Mouse (Mus musculus): ENCODE results near the gene Gstp2.
"Not testable (repeated sequence)": the region's sequence is repeated elsewhere in the genome, so short reads cannot be mapped to it uniquely, and the experiment has no call there.

The Gstp2 gene

DNA sequence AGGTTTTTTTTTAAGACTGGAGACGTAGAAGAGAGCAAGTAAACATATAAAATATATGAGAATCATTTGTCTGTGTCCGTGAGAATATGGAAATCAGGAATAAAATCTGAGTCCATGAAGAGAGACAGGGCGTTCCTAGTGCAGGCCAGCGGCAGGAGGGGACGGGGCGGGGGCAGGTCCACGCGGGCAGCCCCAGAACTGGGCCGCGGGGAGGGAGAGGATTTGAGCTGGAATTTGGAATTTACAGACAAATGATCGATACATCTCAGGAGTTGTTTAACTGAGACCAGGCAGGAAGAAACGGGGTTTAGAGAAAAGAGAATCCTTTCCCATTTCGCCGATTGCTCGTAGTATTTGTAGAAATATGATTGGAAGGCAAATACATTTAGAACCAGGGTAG, 24.5 kb upstream of the Gstp2 start:
- DNase-seq (ENCODE audit: low read depth): no peak

DNA sequence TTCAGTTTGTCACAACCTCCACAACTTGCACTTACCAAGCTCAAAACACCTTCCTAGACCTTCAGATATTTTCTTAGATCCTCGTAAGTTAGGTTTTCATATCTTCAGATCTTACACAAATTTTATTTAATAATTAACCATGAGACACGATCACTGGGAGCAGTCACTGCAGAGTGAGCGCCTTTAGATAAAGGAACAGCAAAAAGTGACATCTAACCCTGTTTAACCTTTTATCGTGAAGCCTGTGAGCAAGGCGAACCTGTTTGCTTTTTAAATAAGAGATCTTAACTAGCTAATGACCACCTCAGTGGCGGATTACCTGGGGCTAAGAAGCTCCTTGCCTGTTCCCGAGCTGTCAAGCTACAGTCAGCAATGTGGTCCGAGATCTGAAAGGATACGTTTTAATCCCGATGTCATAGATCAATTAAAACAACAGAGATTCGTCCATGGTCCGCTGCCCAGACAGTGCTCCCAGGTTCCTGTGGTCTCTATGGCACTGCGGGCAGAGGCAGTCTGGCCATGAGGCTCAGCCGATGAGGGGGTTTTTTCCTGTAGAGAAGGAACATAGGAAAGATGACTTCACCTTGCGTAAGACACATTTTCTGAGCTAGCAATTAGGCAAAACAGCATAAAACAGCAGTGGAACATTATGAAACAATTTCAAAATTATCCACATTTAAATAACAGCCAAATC, 23.0 kb upstream of the Gstp2 start:
- no peak for DNase-seq (ENCODE audit: low read depth)

DNA sequence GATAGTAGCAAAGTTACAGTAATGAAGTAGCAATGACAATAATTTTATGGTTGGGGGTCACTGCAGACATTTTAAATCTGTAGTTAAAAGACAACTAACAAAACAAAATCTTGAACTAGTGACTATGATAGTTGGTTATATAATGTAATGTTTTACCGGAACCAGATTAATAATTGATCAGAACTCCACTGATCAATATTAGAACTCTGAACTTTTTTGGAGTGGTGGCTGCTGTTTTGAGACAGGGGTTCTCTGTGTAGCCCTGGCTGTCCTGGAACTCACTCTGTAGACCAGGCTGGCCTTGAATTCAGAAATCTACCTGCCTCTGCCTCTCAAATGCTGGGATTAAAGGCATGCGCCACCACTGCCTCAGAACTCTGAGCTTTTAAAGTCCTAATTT, 22.4 kb upstream of the Gstp2 start:
- DNase-seq (ENCODE audit: low read depth): not testable (repeated sequence)

DNA sequence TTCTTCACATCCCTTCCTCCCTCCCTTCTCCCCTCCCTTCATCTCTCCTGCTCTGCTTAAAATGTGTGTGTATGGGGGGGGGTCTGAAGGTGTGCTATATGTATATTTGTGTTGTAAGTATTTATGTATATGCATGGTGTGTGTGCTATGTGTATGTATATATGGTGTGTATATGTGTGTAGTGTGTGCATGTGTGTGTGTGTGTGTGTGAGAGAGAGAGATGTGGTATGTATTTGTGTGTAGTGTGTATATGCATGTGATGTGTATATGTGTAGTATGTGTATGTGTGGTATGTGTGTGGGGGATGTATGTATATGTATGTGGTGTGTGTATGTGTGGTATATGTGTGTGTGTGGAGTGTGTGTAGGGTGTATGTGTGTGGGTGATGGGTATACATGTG, 21.1 kb upstream of the Gstp2 start:
- no peak for DNase-seq (ENCODE audit: low read depth)

DNA sequence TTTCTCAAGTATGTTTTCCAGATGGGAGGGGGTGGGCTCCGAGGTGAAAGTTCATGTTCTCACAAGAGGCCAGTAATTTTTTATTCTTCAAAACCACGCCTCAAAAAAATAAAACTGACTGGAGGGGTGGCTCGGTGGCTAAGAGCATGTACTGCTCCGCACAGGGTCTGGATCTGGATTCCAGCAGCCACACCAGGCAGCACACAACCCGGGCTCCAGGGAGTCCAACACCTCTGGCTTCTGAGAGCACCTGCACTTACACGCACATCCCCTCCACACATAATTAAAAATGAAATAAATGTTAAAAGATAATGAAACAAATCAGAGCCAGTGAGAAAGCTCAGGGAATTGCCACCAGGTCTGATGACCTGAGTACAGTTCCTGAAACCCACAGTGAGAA, 20.5 kb upstream of the Gstp2 start:
- DNase-seq (ENCODE audit: low read depth): no peak

DNA sequence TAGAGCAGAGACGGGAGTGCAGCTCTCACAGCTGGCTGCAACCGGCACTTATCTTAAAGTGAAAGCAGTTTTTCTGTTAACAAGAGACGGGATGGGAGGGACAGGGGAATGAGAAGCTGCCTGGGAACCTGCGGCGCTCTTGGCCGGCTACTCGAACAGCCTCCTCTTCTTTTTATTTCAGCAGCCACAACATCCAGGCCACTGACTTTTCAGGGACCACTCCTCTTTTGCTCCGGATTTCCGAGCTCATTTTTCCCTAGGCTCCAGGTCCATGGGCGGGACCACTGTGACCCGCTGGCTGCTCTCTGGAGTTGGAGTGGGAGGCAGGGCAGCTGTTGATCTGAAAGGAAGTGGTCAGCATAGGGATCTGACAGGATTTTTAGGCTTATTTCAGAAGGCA, 18.7 kb upstream of the Gstp2 start:
- DNase-seq (ENCODE audit: low read depth): not testable (repeated sequence)

DNA sequence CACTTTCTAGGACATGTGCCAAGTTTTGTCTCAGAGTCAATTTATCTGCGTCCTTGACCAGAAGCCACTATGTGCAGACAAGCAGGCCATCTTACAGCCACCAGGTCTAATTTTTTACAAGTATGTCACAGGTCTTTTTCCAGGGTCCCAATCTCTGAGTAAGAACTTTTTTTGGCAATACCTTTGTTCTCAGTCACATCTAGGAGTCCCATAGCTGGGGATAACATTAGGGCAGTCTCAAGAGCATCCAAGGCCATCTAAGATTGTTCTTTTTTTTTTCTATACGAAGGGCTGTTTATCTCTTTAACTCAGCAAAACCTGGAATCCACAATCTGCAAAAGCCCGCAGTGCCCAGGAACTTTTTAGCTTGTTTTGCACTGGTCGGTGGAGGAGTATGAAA, 17.5 kb upstream of the Gstp2 start:
- not testable (repeated sequence) for DNase-seq (ENCODE audit: low read depth)

DNA sequence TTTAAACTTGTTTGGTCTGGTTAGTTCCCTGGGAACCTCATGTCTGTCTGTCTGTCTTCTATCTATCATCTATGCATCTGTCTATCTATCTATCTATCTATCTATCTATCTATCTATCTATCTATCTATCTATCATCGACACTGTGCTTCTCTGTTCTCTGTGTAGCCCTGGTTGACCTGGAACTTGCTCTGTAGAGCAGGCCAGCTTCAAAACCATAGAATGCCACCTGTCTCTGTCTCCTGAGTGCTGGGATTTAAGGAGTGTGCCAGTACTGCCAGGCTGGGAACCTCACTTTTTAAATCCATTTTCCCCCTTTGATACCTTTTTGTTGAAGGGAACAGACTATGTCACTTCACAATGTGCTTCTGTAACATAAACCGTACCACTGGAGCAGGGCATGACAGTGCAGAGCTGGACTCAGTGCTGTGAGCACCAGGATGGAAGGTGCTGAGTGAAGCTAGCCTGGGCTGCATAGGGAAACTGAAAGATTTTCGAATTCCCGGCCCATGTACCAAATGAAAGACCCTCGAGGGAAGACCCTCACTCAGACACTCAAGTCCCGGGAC, 15.2 kb upstream of the Gstp2 start:
- no peak for DNase-seq (ENCODE audit: low read depth)

DNA sequence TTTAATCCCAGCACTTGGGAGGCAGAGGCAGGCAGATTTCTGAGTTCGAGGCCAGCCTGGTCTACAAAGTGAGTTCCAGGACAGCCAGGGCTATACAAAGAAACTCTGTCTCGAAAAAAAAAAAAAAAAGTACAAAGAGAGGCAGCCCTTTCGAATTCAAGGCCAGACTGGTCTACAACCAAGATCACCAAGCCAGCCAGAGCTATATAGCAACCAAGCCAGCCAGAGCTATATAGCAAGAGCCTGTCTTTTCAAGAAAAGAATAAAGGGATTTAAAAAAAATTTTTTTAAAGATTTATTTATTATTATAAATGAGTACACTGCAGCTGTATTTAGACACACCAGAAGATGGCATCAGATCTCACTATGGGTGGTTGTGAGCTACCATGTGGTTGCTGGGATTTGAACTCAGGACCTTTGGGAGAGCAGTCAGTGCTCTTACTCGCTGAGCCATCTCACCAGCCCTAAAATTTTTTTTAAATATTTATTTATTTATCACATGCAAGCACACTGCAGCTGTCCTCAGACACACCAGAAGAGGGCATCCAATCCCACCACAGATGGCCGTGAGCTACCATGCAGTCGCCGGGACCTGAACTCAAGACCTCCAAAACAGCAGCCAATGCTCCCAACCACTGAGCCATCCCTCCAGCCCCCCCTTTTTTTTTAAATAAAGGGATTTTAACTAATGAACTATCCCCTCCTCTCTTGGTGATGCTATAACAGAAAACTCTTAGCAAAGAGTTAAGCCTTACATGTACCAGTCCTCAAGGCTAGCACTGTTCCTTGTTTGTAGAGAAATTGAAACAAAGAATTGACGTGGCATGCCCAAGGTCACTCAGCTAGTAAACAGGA, 14.4 kb upstream of the Gstp2 start:
- DNase-seq (ENCODE audit: low read depth): not testable (repeated sequence)

DNA sequence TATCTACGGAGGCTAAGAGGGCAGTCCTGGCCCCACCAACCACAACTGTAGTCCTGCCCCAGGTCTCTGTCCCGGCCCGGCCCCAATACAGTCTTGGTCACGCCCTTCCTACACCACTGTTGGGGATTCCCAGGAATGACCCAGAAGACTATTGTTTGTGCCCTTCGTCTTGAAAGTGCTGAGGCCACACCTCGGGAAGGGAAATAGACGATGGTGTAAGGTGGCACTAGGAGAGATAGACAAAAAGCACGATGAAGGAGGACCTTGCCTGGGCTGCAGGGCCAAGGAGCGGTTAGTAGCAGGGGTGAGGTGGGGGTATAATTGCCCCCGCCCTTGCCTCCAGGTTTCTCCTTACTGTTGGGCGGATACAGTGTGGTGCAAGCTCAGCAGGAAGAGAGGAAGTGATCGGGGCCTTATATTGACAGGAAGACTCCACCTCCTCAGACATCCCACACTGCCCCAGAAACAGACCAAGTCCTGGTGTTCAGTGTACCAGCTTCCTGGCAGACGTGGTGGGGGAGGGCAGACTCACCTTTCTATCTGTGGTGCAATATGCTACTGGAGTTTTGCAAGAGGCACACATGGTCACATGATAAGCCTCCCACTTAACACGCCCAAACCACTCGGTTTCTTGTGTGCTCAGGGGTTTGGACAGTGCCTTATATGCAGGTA, 13.4 kb upstream of the Gstp2 start, which contains the start of gene Gstp3:
TSS of gene Gstp3 (minus strand) at position 501 of the 672 bp plus-strand sequence.
- DNase-seq (ENCODE audit: low read depth): no peak

DNA sequence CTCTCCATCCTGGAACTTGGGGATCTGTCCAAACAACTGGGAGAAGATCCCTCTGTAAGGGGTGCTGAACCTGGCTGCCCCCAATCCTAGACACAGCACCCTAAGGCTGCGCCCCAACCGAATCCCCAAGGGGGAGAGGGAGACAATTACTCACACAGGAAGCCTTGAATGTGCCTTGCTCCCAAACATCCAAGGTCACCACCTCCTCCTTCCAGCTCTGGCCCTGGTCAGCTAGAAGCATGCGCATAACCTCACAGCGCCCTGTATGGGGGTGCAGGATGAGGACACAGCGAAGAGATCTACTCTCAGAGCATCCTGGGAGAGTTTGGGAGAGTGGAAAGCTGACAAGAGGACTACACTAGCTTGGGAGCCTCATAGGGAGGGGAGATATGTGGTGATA, 12.8 kb upstream of the Gstp2 start:
- no peak for DNase-seq (ENCODE audit: low read depth)

DNA sequence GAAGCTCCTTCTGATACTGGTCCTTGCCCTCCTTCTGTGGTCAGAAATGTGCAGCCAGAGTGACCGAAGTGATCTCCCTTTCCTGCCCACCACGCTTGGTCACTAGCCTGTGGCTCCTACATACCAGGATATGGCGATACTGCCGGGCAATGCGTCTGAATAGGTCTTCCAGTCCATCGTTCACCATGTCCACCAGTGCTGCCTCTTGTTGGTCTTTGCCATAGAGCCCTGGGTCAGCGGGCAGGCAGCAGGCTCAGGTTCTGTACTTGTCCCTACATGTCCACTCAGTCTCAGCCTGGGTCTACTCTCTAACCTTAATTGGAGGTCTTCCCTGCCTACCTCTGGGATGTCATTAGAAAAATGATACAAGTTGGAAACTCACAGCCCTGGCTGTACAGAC, 12.1 kb upstream of the Gstp2 start:
- DNase-seq (ENCODE audit: low read depth): no peak

DNA sequence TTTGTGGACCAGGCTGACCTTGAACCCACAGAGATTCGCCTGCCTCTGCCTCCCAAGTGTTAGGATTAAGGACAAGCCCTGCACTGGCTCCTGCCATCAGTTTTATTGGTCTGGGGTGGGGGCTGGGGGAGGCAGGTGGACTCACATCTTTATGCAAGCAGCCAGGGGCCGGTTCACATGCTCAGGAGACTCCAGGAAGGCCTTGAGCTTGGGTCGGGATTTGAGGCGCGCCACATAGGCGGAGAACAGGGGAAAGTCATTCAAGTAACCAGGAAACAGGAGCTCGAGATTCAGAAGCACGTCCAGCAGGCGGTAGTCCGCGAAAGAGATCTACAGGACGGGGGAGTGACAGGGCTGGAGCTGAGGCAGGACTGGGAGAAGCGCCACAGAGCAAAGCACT, 11.6 kb upstream of the Gstp2 start:
- DNase-seq (ENCODE audit: low read depth): no peak

DNA sequence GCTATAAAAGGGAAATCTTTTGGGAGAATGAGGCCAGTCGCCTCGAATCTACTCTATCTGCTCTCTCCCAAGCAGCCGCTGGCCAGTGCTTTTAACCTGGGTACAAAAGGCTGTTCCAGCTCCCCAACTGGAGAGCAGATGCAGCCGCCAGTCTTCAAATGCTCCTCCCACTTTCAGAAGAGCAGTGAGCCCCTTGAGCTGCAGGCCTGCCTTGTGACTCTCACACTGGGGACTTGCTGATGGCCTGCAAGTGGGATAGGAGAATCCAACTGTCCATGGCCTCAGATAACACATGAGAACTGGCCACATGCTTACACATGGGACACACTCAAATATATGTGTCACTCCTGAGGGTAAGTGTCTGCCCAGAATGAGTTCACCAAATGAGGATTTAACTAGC, 10.9 kb upstream of the Gstp2 start:
- no peak for DNase-seq (ENCODE audit: low read depth)

DNA sequence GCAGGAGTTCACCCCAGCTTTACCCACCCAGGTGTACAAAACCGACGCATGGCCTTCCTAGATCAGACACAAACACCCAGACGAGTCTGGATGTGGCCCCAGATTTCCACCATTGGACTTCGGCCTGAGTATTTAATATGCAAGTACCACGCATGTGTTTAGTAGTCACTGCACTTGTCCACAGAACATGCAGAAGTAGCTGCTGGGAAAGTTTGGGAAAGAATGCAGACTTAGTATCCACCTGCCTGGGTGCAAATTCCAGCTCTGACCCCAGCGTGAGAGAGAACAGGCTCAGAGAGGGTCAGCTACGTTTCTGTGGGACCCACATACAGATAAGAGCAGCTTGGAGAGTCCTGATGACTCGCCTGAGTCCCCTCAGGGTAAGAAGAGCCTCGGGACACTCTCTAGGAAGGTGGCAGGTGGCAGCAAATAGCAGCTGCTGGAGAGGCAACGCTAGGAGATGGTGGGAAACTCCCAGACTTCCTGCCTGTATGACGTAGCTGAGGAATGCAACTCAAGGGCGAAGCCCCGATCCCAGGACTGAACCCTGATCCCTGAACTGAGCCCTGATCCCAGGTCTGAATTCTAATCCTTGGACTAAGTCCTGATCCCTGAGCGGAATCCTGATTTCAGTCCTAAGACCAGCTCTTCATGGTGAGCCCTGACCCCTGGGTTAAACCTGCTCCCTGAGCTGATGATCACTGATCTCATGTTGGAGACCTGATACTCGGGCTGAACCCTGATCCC, 10.3 kb upstream of the Gstp2 start:
- no peak for DNase-seq (ENCODE audit: low read depth)

DNA sequence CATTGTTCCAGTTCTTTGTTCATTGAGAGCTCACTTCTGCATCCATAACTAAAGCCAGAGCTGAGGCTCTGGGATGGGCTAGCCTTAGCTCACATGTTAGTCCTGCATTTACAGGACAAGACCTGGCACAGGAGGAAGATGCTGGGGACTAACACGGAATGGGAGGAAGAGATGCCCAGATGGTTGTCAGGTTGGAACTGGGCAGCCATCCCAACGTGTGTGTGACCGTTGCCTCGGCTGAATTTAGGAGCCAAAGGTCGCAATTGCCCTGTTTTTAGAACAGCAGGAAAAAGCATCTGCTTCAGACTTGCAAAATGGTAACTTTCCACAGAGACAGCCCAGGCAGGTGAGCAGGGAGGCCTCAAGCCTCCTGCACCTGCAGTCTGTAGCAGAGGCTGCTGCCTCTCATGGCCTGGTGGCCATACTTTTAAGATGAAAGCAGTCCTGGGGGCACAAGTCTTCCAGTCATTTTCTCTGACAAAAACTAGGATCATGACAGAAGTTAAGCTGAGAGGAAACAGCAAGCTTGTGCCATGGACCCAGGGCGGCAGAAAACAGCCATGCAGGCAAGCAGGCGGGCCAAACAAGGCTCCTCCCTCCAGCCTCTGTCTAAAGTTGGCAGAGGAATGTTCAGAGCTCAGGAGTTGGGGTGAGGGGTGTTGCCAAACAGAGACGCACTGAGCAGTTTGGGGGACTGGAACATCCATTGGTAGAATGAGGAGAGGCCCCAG, 9.6 kb upstream of the Gstp2 start:
- DNase-seq (ENCODE audit: low read depth): no peak

DNA sequence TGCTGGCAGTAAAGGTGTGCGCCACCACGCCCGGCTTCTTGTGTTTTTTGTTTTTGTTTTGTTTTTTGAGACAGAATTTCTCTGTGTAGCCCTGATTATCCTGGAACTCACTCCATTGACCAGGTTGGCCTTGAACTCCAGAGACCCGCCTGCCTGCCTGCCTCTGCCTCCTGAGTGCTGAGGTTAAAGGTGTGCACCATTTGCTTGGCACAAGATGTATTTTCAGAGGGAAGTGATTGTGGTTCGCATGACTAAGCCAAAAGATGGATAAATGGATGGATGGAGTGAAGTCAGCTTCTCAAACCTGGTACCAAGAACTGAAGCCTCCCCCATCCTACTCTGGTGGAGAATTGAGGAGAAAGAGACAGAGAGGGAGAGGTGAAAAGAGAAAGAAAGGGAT, 8.8 kb upstream of the Gstp2 start:
- DNase-seq (ENCODE audit: low read depth): no peak

DNA sequence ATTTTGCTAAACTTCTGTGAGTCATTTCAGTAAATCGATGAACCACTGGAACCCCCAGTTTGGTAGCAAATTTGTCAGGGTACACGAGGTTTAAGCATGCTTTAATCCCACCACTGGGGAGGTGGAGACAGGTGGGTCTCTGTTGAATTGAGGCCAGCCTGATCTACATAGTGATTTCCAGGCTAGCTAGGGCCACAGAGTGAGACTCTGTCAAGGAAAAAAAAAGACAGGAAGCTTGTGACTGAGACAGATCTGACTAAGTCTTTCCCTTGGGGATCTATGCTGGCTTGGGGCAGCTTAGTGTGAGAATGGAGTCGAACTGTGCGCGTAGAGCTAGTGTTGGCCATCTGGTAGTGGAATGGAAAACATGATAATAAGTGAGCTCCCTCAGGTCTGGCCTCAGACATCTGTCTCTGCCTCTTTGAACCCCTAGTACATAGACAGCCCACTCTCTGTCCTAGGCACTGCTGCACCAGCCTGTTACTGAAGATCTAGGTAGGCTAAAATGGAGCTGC, 6.8 kb upstream of the Gstp2 start:
- DNase-seq (ENCODE audit: low read depth): no peak

DNA sequence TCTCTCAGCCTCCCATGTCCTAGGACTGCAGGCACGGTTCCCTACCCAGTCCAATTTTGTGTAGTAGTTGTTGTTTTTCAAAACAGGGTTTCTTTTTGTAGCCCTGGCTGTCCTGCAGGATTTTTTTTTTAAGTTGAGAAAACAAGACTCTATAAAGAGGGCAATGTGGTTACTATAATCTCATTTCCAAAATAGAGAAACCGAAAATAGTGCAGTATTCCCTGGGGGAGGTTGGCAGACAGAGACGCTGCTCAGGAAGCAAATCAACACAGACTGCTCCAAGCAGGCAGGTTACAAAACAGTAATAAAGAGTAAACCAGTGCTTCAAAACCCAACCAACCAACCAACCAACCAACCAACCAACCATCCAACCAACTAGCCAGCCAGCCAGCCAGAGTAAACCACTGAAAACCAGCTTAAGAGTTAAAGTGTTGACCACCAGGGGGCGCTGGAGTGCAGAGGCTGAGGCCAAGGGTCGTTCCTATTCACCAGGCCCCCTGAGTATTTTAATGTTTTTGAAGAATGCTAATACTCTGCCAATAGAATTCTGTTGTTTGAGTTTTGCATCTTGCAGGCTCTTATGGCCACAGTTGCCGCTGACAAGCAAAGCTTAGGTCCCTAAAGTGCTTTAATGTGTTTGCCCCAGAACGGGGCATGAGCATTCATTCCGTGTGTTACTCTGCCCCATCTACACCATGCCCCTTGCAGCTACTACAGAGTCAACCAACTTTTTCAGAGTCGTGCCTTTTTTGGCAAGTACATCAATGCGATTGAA, 6.1 kb upstream of the Gstp2 start:
- DNase-seq (ENCODE audit: low read depth): no peak

DNA sequence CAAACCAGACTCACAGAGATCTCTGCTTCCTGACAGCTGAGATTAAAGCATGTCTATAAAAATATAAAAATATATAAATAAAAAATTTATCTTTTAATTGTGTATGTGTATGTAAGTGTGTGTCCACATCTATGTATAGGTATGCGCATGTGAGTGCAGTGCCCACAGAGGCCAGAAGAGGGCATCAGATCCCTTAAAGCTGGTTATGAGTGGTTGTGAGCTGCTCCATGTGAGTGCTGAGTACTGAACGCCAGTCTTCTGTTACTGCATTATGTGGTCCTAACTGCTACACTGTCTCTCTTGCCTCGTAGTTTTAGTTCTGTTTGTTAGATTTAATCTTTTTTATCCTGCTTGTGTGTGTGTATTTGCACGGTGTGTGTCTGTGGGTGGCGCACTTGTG, 5.2 kb upstream of the Gstp2 start:
- no peak for DNase-seq (ENCODE audit: low read depth)

Measured in fibroblast of lung, adult 2 months (primary cell).